Mouse (Mus musculus): ENCODE results near the gene Tmem33.

Tmem33 gene

DNA sequence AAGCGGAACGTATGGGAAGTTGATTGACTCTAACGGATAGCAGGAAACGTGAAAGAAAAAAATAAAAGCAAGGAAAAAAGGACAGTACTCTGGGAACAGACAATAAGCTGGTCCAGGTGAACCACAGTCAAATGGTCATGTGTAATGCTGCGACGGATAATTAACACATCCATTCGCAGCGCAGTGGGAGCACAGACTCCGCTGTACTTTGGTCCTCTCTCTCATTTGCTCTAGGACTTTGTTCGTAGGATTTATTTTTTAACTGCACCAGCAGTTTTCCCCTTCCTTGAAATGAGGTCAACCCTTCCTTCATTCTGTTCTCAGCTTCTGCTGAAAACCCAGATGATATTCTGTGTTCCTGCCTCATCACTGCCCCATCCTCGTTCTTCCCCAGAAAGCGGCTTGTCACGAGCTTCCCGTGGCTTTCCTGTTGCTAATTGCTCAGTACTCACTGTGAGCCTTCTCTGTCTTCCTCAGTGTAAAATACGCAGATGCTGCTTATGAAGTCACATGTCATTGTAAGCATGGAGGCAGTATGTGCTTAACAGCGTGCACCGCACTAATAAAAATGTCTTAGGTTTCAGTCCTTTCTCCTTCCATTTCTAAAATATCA is 61.4 kb downstream of the Tmem33 start:
- DNase-seq (ENCODE audit: low read depth, low spot score) = no peak

DNA sequence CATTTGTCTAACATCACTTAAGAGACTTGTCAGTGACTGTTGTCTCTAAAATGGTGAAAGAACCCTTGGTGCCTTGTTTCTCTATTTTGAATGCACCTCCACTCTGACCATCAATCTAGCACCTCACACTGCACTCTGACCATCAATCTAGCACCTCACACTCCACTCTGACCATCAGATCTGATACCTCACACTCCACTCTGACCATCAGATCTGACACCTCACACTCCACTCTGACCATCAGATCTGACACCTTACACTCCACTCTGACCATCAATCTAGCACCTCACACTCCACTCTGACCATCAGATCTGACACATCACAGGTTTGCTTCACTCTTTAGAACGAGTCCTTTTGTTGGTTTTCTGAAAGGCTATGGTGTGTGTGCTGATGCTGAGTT is 63.7 kb downstream of the Tmem33 start:
- DNase-seq (ENCODE audit: low read depth, low spot score) = no peak

DNA sequence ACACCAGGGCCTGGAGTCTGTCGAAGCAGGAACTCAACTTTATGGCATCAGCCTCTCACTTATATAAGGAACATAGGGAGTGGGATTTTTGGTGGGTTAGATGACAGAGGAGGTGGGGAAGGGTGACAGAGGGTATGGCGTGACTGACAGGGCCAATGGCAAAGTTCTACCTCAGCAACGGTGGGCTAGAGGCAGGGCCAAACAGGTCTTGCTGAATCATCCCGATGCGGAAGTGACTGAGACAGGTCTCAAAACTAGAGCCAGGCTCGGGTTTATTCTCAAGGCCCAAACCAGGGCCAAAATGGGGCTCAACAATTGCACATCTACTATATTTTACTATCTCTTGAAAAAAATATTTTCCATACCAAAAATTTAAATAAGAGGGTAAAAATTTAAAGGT is 80.4 kb downstream of the Tmem33 start:
- DNase-seq (ENCODE audit: low read depth, low spot score) = no peak
